Mouse (Mus musculus): ENCODE measurements around the gene AU022252. TPM values are rescaled to one million over a fixed set of nuclear protein-coding genes. Genes with fewer than 3 reads are reported as not detected.

AU022252 gene
- polyA plus RNA-seq, 1 experiment from 2014 or later = 35.4 TPM

Other genes starting within 250 kb of the AU022252 start
- 78.5 and 91.6 TPM in 2 replicates for gene Slc2a1, start 124.0 kb downstream of the AU022252 start, polyA plus RNA-seq (2015; fragmentation: Nextera tagmentation; extraction: Ambion mirVana)
- gene Zfp691, start 58.5 kb downstream of the AU022252 start, polyA plus RNA-seq (2015; fragmentation: Nextera tagmentation; extraction: Ambion mirVana) = 9.6 and 13.6 TPM in 2 replicates
- gene Ermap, start 42.7 kb downstream of the AU022252 start, polyA plus RNA-seq (2015; fragmentation: Nextera tagmentation; extraction: Ambion mirVana) = 2.9 and 6.3 TPM in 2 replicates
- gene Svbp, start 37.4 kb downstream of the AU022252 start, polyA plus RNA-seq (2015; fragmentation: Nextera tagmentation; extraction: Ambion mirVana) = 135 and 141 TPM in 2 replicates
- gene Tmem269, start 14.5 kb downstream of the AU022252 start, polyA plus RNA-seq (2015; fragmentation: Nextera tagmentation; extraction: Ambion mirVana) = 0.19 TPM in 1 of 2 replicates, not detected in the other
- gene P3h1, start 203 bp upstream of the AU022252 start, polyA plus RNA-seq (2015; fragmentation: Nextera tagmentation; extraction: Ambion mirVana) = 33.3 and 37.7 TPM in 2 replicates
- 13.3 TPM in 2 replicates for gene Cldn19, start 22.7 kb upstream of the AU022252 start, polyA plus RNA-seq (2015; fragmentation: Nextera tagmentation; extraction: Ambion mirVana)
- 680 and 703 TPM in 2 replicates for gene Ybx1, start 61.9 kb upstream of the AU022252 start, polyA plus RNA-seq (2015; fragmentation: Nextera tagmentation; extraction: Ambion mirVana)
- gene Ppih, start 87.8 kb upstream of the AU022252 start, polyA plus RNA-seq (2015; fragmentation: Nextera tagmentation; extraction: Ambion mirVana) = 102 and 115 TPM in 2 replicates
- gene Ccdc30, start 182.8 kb upstream of the AU022252 start, polyA plus RNA-seq (2015; fragmentation: Nextera tagmentation; extraction: Ambion mirVana) = 6.6 and 6.8 TPM in 2 replicates
- gene Ppcs, start 189.7 kb upstream of the AU022252 start, polyA plus RNA-seq (2015; fragmentation: Nextera tagmentation; extraction: Ambion mirVana) = 41.6 and 44.1 TPM in 2 replicates
- gene Zmynd12, start 190.1 kb upstream of the AU022252 start, polyA plus RNA-seq (2015; fragmentation: Nextera tagmentation; extraction: Ambion mirVana) = 0.44 and 0.51 TPM in 2 replicates